Mouse (Mus musculus): ENCODE data around the gene Thada.

The Thada gene

DNA sequence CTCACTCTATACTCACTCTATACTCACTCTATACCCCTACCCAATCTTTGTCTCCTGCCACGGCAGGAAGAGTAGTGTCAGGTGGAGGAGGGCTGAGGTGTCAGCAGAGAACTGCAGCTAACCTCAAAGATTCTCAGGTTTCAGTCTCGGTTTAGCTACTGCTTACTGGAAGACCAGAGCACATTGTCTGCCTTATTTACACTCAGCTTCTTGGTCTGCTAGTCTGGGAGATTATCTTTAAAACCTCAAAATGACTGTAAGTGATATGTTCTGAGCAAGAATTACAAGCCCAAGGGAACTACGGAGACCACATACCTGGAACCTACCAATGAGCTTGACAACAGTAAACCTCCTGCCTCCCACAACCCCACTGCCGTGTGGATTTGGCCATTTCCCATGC is 31.0 kb downstream of the Thada start:
- no peak for DNase-seq

- DNase-seq: no peak
Observed at GRCm38 (mm10) chr17:84434233-84434632, 31.8 kb downstream of the Thada start.

DNA sequence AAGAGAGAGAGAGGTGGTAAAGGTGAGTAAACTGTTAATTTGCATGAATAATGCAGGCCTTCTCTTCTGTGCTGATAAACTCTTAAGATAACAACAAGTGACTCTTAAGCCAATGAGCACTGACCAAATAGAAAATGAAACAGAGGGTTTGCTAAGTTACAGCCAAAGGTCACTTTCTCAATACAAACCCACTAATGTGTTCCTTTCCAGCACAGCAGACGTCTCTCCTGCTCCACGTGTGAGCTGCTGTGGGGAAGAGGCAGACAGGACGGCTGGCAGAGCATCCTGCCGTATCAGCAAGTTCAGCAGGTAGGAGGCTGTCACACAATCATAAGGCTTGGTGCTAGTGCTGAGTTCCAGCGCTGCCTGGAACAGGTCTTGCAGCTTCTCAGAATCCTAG is 34.0 kb downstream of the Thada start:
- DNase-seq: no peak

- no peak for DNase-seq
Observed at GRCm38 (mm10) chr17:84424258-84424657, 41.7 kb downstream of the Thada start.

GRCm38 (mm10) chr17:84422916-84423315 is 43.1 kb downstream of the Thada start:
- DNase-seq: no peak

DNA sequence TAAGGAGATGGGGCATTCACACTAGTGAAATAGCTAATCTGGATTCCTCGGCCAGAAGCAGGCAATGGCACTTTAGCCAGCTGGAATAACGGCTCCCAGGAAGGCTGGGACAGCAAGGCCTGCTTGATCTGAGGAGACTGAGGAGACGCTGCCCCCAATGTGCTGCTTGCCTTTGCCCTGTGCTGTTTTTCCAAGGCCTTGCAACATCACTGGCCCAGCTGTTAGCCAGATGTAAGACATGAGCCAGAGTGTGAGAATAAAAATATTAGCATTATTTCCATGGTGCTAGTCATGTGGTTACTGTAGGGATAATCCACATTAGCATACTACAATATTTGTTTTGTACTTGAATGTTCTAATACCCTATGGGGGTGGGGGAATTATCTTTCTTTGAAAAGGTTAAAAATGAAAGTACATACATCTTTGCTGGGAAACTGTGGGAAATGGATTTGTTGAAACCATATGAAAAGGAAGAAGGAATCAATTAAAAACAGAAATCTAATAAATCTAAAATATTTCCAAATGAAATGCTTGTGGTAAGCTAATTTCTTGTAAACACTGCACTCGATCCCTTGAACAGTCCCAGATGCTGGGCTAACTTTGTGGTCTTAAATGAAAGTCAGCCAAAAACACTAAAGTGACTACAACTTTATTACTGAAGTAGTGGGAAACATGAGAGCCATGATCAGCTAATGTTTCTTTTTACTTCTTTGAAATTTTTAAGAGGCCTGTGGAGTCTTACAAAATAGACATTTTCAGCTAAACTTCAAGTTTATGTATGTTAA is 43.8 kb downstream of the Thada start:
- DNase-seq: no peak

DNA sequence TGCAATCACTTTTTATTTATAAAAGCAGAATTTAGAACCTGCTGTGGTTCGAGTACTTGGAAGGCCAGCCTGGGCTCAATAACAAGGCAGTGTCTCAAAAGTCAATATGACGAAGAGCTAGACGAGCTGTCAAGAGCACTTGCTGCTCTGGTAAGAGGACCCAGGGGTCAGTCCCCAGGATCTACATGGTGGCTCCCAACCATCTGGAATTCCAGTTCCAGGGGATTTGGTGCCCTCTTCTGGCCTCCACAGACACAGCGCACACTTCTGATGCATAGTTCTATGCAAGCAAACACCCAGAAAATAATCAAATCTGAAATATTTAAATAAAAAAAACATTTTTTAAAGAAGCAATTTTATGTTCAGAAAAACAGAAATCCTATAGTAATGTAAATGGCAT is 45.0 kb downstream of the Thada start:
- DNase-seq: no peak

DNA sequence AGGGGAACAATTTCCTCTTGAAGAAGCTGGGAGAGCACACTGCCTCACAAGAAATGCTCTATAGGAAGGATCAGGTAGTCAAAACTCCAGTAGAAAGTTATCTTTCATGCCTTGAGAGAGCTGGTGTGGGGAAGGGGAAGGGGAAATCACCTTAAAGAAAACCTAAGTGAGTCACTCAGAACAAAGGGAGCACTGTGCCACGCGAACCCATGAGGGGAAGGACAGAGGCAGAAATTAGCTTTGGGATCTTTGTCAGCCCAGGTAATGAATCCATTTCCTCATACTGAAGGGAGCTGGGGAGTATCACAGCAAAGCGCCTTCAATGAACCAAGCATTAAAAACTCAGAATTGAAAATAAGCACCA is 45.7 kb downstream of the Thada start:
- DNase-seq: no peak

DNA sequence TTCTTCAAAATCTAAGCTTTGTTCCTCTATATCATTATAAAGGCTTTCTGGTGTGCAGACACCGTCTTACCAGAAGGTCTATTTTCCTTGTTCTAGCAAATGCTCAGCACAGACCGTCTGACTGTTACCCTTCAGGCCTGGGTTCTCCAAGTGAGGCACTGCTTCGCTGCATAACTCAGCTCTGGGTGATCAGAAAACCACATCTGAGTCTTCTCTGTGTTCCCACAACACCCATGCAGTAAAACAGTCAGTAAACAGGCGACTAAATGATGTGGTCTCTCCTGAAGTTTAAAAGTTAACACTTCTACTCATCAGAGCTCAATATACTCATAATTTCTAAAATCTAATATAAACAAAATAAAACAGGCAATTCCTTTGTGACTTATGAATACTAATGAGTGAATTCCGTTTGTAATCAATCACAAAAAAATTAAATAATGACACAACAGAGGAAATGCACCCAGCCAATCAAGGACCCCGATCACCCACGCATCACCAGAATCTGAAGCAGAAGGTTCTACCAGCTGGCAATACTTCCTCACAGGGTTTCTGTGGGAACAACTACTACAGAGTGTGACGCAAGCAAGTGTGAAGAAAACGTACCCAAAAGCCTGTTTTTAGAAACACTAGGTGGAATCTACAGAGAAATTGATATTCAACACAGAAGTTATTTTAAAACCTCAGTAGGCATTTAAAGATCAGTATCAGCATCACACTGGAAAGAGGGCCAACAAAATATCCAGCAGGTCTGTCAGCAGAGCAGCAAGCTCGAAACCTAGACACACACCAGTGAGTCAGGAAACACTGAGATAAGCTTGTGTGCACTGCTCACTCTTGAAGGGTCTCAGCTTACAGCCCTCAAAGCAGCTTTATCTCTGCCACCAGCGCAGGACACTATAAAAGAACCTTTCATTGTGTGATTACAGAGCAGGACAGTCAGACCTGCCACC is 46.4 kb downstream of the Thada start:
- peak; percentile 72 for DNase-seq

GRCm38 (mm10) chr17:84415936-84416335 is 50.1 kb downstream of the Thada start:
- no peak for DNase-seq

GRCm38 (mm10) chr17:84408731-84409130 is 57.3 kb downstream of the Thada start:
- no peak for DNase-seq

- DNase-seq: no peak
Observed at GRCm38 (mm10) chr17:84405616-84406015, 60.4 kb downstream of the Thada start.

GRCm38 (mm10) chr17:84401796-84402195 is 64.2 kb downstream of the Thada start:
- DNase-seq: no peak

GRCm38 (mm10) chr17:84399431-84399830 is 66.6 kb downstream of the Thada start:
- no peak for DNase-seq

- DNase-seq: no peak
Observed at GRCm38 (mm10) chr17:84390026-84390425, 76.0 kb downstream of the Thada start.

DNA sequence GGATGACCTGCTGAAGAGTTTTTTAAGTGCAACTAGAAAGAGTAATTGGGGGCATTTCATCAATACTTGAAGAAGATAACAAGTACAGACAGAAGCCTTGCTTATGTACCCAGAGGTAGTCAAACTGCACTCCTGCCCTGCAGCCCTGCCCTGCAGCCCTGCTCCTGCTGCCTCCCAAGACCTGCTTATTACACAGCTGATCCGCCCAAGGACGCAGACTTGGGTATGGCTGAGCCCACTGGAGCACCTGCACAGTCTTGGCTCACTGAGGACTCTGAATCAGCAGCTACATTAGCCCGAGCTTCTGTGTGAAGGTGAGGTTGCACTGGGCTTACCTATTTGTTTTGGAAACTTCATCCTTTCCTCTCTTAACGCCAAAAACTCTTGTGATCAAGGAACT is 79.8 kb downstream of the Thada start:
- no peak for DNase-seq

DNA sequence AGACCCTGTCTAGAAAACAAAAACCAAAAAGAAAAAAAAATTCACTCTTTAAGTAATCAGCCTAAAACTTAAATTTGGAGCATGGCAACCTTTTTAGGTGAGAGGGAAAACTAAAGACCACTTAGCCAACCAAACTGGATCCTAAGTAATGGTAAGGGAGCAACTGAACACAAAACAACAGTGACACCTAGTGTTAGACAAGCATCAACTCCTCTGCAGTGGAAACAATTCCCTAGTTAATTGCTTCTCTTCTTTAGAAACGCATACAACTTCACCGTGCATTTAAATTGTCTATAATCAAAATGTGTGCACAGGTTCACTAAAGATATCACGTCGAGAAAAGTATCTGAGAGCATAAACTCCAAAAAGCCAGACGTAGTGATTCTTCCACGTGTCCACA is 80.3 kb downstream of the Thada start:
- no peak for DNase-seq

DNA sequence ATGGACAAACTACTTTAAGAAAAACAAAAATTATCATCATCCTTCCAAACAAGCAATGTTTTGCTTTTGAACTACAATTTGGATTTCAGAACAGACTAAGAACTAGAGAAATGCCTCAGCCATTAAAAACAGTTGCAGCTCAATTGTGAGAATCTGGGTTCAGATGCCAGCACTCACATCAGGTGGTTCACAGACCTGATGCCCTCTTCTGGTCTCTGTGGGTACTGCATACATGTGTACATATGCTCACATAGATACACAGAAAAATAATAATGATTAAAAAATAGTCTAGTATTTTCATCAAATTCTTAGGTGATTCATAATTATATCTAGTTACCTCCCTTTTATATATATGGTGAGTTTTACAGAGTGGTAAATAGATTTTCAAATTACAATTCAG is 81.3 kb downstream of the Thada start:
- DNase-seq: no peak

DNA sequence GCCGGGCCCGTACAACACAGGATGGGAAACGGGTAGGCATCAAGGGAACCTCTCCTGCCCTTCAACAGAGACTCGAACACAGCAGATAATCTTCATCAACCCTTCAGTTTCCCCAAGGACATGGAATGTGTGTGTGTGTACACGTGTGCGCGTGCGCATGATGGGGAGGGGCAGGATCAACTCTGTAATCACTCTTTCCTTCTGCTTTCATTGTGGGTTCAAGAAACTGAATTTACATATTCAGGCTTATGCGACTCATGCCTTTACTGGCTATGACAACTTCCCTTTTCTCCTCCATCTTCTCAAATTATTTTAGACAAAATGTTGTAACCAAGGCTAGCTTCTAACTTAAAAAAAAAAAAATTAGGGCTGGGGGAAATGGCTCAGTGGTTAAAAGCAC is 85.7 kb downstream of the Thada start:
- DNase-seq: no peak

- DNase-seq: no peak
Observed at GRCm38 (mm10) chr17:84376882-84377281, 89.1 kb downstream of the Thada start.

DNA sequence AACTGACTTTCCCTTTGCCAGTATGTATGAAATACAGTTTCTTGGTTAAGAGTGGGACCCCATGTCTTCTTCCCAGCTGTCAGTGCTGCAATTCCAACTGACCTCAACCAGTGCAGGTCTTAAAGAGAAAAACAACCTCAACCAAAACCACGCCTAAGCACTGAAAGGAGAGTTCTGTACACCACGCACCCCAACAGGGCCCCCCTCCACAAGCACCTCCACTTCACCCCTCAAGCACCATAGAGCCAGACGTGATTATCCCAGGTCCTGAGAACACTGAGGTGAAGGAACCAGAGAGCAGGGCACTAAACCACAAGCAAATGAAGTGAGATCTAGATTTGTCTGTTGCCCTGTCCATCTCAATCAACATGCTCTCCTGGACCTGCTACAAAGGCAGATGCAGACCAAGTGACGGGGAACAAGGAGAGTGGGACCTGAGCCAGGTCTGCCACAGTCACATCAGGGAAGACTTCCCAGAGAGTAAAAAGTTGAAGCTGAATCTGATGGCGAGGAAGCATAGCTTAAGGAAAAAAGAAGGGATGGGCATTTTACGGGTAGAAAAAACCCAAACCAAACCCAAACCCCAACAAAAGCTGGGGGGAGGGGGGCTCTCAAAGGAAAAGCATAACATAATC is 93.5 kb downstream of the Thada start:
- no peak for DNase-seq

- DNase-seq: no peak
Observed at GRCm38 (mm10) chr17:84370385-84370784, 95.6 kb downstream of the Thada start.

DNA sequence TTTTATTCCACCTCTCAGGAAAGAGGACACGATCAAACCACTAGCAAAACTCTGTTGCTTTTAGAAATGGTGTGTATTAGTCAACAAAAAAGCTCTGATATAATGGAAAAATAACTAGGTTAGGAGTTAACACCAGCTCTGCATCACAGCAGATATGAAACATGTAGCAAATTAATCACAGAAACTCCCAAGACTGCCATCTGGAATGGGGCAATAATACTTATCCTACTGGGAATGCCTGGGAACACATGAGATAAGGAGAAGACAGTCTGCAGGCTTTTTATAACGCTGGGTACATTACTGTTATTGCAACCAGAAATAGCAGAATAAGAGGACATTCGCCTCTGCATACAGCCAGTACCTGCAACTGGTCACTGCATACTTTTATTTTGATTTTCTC is 96.2 kb downstream of the Thada start:
- no peak for DNase-seq

Measured in right cerebral cortex, adult 18-20 months (tissue).